Comparison of ENCODE assay signal across 9 mouse cellular contexts in the genomic region with DNA sequence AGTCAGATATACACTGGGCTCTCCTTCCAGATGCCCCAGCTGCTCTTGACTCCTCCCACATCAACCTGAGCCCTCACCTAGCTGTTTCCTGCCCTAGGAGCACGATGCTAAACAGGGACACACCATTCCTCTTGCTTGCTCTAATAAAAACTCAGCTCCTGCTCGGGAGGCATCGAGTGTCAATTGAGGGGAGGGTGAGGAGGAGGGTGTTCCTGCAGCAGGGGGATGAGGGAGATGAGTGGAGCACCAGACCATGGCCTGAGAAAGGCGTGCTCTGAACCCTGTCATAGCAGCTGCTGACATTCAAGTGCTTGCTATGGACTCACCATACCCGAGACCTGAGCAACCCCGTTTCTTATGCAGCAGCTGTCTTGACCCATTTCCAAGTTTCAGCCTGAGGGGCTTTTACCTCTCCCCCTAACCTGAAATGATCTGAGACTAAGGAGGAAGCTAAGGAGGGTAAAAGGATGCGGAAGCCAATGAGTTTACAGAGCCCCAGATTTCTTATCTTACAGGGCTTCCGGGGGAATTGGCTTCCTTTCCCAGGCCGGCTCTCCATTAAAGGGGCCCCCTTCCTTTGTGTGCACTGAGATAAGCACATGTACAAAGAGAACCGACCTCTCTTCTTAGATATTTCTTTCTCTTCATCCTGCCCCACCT. TPM values are rescaled to one million over a fixed set of nuclear protein-coding genes. Genes with fewer than 3 reads are reported as not detected.
A peak's percentile ranks its signal among the peaks of the same experiment; 100 is the strongest.
DNase-seq lines count a peak whose midpoint lies in the region; ATAC-seq and TF ChIP-seq lines count a peak whose summit lies in the region.
"Had no signal": no experiment of that assay in that cellular context is flagged by ENCODE, and none has a peak within 500 bp of the region (broad histone marks: within the 10 kb centered on the region; RNA-seq: fewer than 3 reads in every experiment).

No protein-coding gene starts in this region.

- DNase-seq in heart, embryonic 10.5 days (ENCODE audit: low spot score) = peak; percentile 75
- DNase-seq in heart, postnatal 4 days = no peak
- peak; percentile 12 to 15 for DNase-seq in B cell, adult 2 months
- peak; percentile 53 for DNase-seq in forelimb bud, embryonic 11.5 days (ENCODE audit: low read depth, low spot score)
- DNase-seq in liver, postnatal 0 days = peak; percentile 14
- DNase-seq in gastrocnemius, postnatal 14 days = no peak
- no peak for DNase-seq in cerebellum, adult 8-10 months
- no peak for DNase-seq in layer of hippocampus, adult 11-12 months (ENCODE audit: low spot score)

- H3K27me3 ChIP-seq in heart, embryonic 10.5 days (ENCODE audit: insufficient read depth, poor library complexity, severe bottlenecking) = no peaks in the 10 kb centered on the region
- no peaks in the 10 kb centered on the region for H3K27me3 ChIP-seq in liver, postnatal 0 days (ENCODE audit: insufficient read depth, low read length)

- H3K27ac ChIP-seq in heart, embryonic 10.5 days = peak overlapping the region; percentile 76
- H3K27ac ChIP-seq in liver, postnatal 0 days (ENCODE audit: low read depth) = no peak overlapping the region
- H3K27ac ChIP-seq: hindbrain, embryonic 14.5 days had no signal

- no peaks in the 10 kb centered on the region for H3K36me3 ChIP-seq in heart, embryonic 10.5 days
- no peaks in the 10 kb centered on the region for H3K36me3 ChIP-seq in liver, postnatal 0 days (replicated peaks; ENCODE audit: insufficient read depth, low read length)

- WGBS in heart, embryonic 10.5 days = 6% methylated on average over 10 of the region's 10 CpGs
- 7% methylated on average over 10 of the region's 10 CpGs for WGBS in liver, postnatal 0 days (ENCODE audit: insufficient replicate concordance)

- no peak for TF ChIP-seq CTCF in liver, postnatal 0 days (IDR thresholded peaks at IDR 0.05; ENCODE audit: low read depth)

- peaks cover 60% of the 10 kb centered on the region for H3K4me1 ChIP-seq in heart, embryonic 10.5 days
- H3K4me1 ChIP-seq in liver, postnatal 0 days (ENCODE audit: insufficient read depth) = peaks cover 12% of the 10 kb centered on the region

- H3K9me3 ChIP-seq in heart, embryonic 10.5 days = no peaks in the 10 kb centered on the region
- no peaks in the 10 kb centered on the region for H3K9me3 ChIP-seq in liver, postnatal 0 days (ENCODE audit: low read length)

- no peak overlapping the region for H3K9ac ChIP-seq in liver, postnatal 0 days (replicated peaks)
- H3K9ac ChIP-seq: hindbrain, embryonic 14.5 days had no signal

- intact Hi-C loops in gastrocnemius, postnatal 14 days (cut with DNase I; ENCODE audit: low total_unique reads) = no loop called here

- 0 out of 2 replicates have a peak overlapping the region, but pooled peaks have one; percentile 0 for H3K4me3 ChIP-seq in heart, embryonic 10.5 days
- no peak overlapping the region for H3K4me3 ChIP-seq in liver, postnatal 0 days (ENCODE audit: low read depth, low read length)

- peak; percentile 64; the same call in 1 of the 2 replicates for ATAC-seq in liver, postnatal 0 days

- peak overlapping the region; percentile 29 for H3K4me2 ChIP-seq in liver, postnatal 0 days (ENCODE audit: low read depth, low read length)
- H3K4me2 ChIP-seq: hindbrain, embryonic 14.5 days had no signal

- no peak for TF ChIP-seq EP300 in liver, postnatal 0 days (IDR thresholded peaks at IDR 0.05; ENCODE audit: low read depth)

RNA-seq across cellular contexts. Expression of gene Cdc7, which starts 51.4 kb away (rescaled TPM):
- 40.8 and 46.6 TPM in 2 replicates for polyA plus RNA-seq in heart, embryonic 10.5 days (2016; fragmentation: Nextera tagmentation; extraction: Ambion mirVana)
- total RNA-seq in heart, postnatal 4 days (2021) = 1 to 10 TPM; 6.8 to 8.0 TPM
- 4.9 and 6.2 TPM in 2 replicates for polyA plus RNA-seq in liver, postnatal 0 days (2015; fragmentation: Nextera tagmentation; extraction: Ambion mirVana)
- under 1 TPM; 0.88 to 1.00 TPM for total RNA-seq in gastrocnemius, postnatal 14 days (2021)

Comparison
In these comparisons a context has a peak if more than half of its experiments do, and no peak if none do; other contexts are left out.
1. DNase-seq: peak in heart, embryonic 10.5 days (single experiment), B cell, adult 2 months (2 of 2), forelimb bud, embryonic 11.5 days (single experiment) and liver, postnatal 0 days (single experiment); none in heart, postnatal 4 days (single experiment), gastrocnemius, postnatal 14 days (single experiment), cerebellum, adult 8-10 months (single experiment) and layer of hippocampus, adult 11-12 months (single experiment).